Mouse (Mus musculus) urinary bladder, postnatal 36 days (tissue): ENCODE data around the gene Sar1a.

Experiments used
- DNase-seq, 2 experiments: peaks; one replicate each; pipeline ENCODE4 v3.0.0; 2022; ENCODE audit warnings: low spot score in 2 of 2, mixed read lengths in 1 of 2

Sar1a gene

GRCm38 (mm10) chr10:61679545-61679944 lies 554 bp upstream of the Sar1a start:
- DNase-seq = no peak

GRCm38 (mm10) chr10:61689405-61689804 lies 9.3 kb downstream of the Sar1a start:
- DNase-seq = no peak

GRCm38 (mm10) chr10:61693563-61693962 lies 13.5 kb downstream of the Sar1a start:
- DNase-seq = no peak

- peak; percentile 86 to 96 for DNase-seq
Observed at GRCm38 (mm10) chr10:61694870-61695670, 15.0 kb downstream of the Sar1a start, which contains the start of gene Tysnd1. Gene Tysnd1, plus strand, starts transcription at chr10:61695514.

GRCm38 (mm10) chr10:61695703-61696559 lies 15.8 kb downstream of the Sar1a start:
- DNase-seq = no peak

GRCm38 (mm10) chr10:61696560-61696823 lies 16.4 kb downstream of the Sar1a start:
- DNase-seq = no peak

- peak in 1 of 2 experiments; percentile 47 for DNase-seq
Observed at GRCm38 (mm10) chr10:61697028-61697427, 16.9 kb downstream of the Sar1a start.

GRCm38 (mm10) chr10:61704663-61705062 lies 24.6 kb downstream of the Sar1a start:
- peak in 1 of 2 experiments; percentile 36 for DNase-seq

GRCm38 (mm10) chr10:61706412-61707375 lies 26.6 kb downstream of the Sar1a start:
- DNase-seq = no peak

GRCm38 (mm10) chr10:61713601-61714000 lies 33.5 kb downstream of the Sar1a start:
- no peak for DNase-seq

- DNase-seq = no peak
Observed at GRCm38 (mm10) chr10:61714146-61714545, 34.0 kb downstream of the Sar1a start.

GRCm38 (mm10) chr10:61714771-61715461 lies 34.8 kb downstream of the Sar1a start, which contains the start of gene Aifm2:
Gene Aifm2, plus strand, starts transcription at chr10:61715263.
- peak; percentile 48 to 81 for DNase-seq

- DNase-seq = no peak
Observed at GRCm38 (mm10) chr10:61715462-61715837, 35.4 kb downstream of the Sar1a start.

GRCm38 (mm10) chr10:61715996-61716864 lies 36.1 kb downstream of the Sar1a start:
- no peak for DNase-seq

- no peak for DNase-seq
Observed at GRCm38 (mm10) chr10:61717406-61718296, 37.6 kb downstream of the Sar1a start.

- peak in 1 of 2 experiments; percentile 48 for DNase-seq
Observed at GRCm38 (mm10) chr10:61720331-61720730, 40.2 kb downstream of the Sar1a start.

- no peak for DNase-seq
Observed at GRCm38 (mm10) chr10:61722215-61722614, 42.1 kb downstream of the Sar1a start.

- no peak for DNase-seq
Observed at GRCm38 (mm10) chr10:61723271-61723670, 43.2 kb downstream of the Sar1a start.

GRCm38 (mm10) chr10:61729181-61729580 lies 49.1 kb downstream of the Sar1a start:
- no peak for DNase-seq
